Mouse (Mus musculus): ENCODE results near the gene Cdk17. TPM values are rescaled to one million over a fixed set of nuclear protein-coding genes. Genes with fewer than 3 reads are reported as not detected.

Cdk17 gene
- polyA plus RNA-seq, 1 experiment from 2014 or later, result 41.2 TPM

DNA sequence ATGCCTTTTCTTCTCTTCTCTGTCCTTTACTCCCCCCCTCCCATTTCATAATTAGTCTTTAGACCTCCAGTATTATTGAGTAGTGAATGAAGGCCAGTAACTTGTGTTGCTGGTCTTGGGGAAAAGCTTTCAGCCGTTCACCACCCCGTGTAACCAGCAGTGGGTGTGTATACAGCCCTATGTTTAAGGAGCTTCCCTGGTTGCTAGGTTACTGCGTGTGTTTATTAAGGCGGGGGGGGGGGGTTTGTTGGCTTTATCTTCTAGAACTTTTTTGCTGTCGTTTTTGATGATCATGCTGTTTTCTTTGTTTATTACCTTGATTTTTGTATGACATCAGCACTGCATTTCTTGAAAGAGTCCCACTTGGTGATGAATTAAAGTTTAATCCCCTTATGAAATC lies 82.2 kb downstream of the Cdk17 start:
- Histone ChIP-seq H3K27ac (replicated peaks) (no peak overlapping the region), H3K4me3 (replicated peaks) (no peak overlapping the region), H3K9me3 (replicated peaks) (no peaks in the 10 kb centered on the region), H3K27me3 (replicated peaks) (no peaks in the 10 kb centered on the region), H3K4me1 (peaks cover 6% of the 10 kb centered on the region), H3K9ac (replicated peaks) (no peak overlapping the region), H3K4me2 (no peak overlapping the region), H3K36me3 (peaks cover 30% of the 10 kb centered on the region)
- no peak for ATAC-seq (ENCODE audit: low FRiP score)
- WGBS, result 4% methylated on average over 5 of the region's 5 CpGs

DNA sequence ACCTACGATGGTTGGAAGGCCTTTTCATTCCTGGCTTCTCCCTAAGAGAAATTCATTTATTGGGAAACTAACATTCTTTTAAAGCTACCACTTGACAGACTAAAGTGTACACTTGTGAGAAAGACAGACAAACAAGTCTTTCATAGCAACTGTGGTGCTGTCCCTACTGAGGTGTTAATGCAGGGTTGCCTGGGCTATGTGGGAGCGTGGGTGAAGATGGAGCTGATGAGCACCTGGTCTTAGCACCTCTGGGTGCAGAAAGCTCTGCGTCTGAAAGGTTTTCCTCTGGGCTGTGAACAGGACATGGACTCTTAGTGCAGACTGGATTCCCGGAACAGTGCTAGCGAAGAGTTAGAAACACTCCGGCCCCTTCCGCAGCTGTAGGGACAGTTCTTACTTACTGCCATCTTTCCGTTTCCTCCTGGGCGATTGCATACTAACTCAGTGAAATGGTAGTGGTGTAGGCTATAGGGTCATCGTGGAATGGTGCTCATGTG lies 83.6 kb downstream of the Cdk17 start:
- Histone ChIP-seq H3K4me3 (replicated peaks) (no peak overlapping the region), H3K27ac (replicated peaks) (no peak overlapping the region), H3K27me3 (replicated peaks) (no peaks in the 10 kb centered on the region), H3K36me3 (peaks cover 27% of the 10 kb centered on the region), H3K4me1 (peaks cover 11% of the 10 kb centered on the region), H3K4me2 (no peak overlapping the region), H3K9me3 (replicated peaks) (no peaks in the 10 kb centered on the region), H3K9ac (replicated peaks) (no peak overlapping the region)
- ATAC-seq (ENCODE audit: low FRiP score), result no peak
- 83% methylated on average over 10 of the region's 10 CpGs for WGBS

DNA sequence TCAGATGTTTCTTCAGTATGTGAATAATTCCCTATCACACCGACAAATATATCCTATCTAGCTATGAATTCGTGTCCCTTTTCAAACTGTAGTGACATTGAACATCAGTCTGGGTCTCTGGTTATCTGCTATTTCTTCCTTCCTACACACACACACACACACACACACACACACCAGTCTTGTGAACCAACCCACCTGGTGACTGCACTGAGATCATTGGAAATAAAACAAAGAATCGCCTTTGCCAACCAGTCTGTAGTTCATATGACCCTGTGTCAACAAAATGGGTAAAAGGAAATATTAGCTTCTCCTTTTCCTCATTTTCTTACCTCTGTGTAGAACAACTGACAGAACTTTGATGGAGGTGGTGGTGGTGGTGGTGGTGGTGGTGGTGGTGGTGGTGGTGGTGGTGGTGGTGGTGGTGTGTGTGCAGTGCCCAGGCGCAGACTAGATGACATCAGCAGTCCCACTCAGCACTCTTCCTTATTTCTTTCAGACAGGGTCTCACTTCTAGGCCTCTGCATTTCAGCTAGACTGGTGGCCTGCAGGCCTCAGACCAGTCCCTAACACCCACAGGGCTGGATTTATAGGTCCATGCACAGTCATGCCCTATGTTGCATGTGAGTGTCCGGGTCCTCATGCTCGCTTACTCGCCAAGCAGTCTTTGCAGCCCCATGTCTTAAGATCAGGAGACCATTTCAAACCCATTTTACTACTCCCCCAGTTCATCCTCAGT lies 85.7 kb downstream of the Cdk17 start:
- H3K36me3 ChIP-seq, result peaks cover 14% of the 10 kb centered on the region; the same call in 1 of the 2 replicates
- no peak overlapping the region for H3K9ac ChIP-seq (replicated peaks)
- H3K4me3 ChIP-seq (replicated peaks), result no peak overlapping the region
- no peaks in the 10 kb centered on the region for H3K9me3 ChIP-seq (replicated peaks)
- H3K27me3 ChIP-seq (replicated peaks), result no peaks in the 10 kb centered on the region
- H3K4me2 ChIP-seq, result no peak overlapping the region
- WGBS, result 94% methylated on average over 7 of the region's 7 CpGs
- 0 out of 2 replicates have a peak overlapping the region, but pooled peaks have one; percentile 9 for H3K27ac ChIP-seq (replicated peaks)
- ATAC-seq (ENCODE audit: low FRiP score), result no peak
- H3K4me1 ChIP-seq, result peaks cover 19% of the 10 kb centered on the region

DNA sequence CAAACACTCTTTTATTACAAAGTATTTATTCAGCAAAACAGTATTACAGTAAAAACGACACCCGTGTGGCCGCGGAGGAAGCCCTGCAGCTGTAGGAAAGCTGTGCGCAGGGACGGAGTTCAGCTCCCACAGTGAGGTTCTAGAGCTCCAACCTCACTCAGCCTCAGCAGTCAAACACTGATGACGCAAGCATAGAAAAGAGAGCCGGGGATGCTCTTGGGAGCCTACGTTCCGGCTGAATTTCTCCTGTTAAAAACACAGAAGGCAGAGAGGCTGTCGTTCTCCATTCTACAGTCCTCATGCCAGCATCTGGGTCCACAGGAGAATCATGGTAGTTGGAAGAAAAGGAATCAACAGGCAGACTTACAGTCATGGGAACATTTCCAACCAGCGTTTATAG lies 86.7 kb downstream of the Cdk17 start:
- H3K4me1 ChIP-seq, result peaks cover 19% of the 10 kb centered on the region
- 72% methylated on average over 12 of the region's 12 CpGs for WGBS
- H3K27me3 ChIP-seq (replicated peaks), result no peaks in the 10 kb centered on the region

DNA sequence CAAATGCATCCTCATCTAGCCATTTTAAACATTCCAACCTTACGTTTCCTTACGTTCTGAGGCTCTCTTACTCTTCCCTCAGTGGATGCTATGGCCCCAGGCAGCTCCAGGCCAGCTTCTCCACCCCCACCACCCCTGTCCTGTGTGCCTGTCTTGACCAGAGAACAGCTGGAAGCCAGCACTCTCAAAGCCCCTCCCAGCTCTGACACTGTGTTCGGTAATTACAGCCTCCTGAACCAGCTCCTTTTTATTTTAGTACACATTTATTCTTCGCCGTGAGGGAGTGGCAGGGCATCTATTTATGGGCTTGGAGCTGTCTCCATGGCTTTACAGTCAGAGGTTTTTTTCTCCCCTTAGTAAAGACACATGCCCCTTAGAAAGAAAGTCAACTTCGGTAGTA lies 87.2 kb downstream of the Cdk17 start:
- H3K9me3 ChIP-seq (replicated peaks), result no peaks in the 10 kb centered on the region
- no peak overlapping the region for H3K4me3 ChIP-seq (replicated peaks)
- H3K36me3 ChIP-seq, result peaks cover 5% of the 10 kb centered on the region; the same call in 1 of the 2 replicates
- WGBS, result 32% methylated on average over 6 of the region's 6 CpGs
- H3K9ac ChIP-seq (replicated peaks), result no peak overlapping the region
- H3K4me1 ChIP-seq, result peaks cover 19% of the 10 kb centered on the region
- H3K27ac ChIP-seq (replicated peaks), result no peak overlapping the region
- no peaks in the 10 kb centered on the region for H3K27me3 ChIP-seq (replicated peaks)
- H3K4me2 ChIP-seq, result no peak overlapping the region
- 0 out of 2 replicates have a peak, but pooled peaks have one; percentile 33 for ATAC-seq (ENCODE audit: low FRiP score)

More for the DNA sequence above, 86.7 kb downstream of the Cdk17 start:
- no peaks in the 10 kb centered on the region for H3K9me3 ChIP-seq (replicated peaks)
- no peak overlapping the region for H3K4me2 ChIP-seq
- H3K9ac ChIP-seq (replicated peaks), result no peak overlapping the region
- H3K27ac ChIP-seq (replicated peaks), result peak overlapping the region; percentile 37
- no peak for ATAC-seq (ENCODE audit: low FRiP score)
- no peak overlapping the region for H3K4me3 ChIP-seq (replicated peaks)
- H3K36me3 ChIP-seq, result peaks cover 5% of the 10 kb centered on the region; the same call in 1 of the 2 replicates

DNA sequence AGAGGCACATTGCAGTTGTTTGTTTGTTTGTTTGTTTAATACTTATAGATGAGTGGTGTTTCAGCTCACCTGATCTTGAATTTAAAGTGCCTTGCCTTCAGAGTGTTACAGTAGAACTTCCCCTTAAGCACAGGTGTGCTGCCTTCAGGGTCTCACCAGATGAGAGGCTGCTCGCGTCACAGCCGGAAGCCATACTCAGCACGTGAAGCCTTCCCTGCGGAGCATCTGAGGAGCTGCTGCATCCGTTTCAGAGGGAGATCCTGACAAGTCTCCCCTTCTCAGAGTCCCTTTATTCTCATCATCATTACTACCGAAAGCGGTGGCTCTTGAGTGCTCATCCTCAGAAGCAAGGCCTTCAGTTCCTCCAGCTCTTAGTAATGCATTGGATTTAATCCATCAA lies 87.7 kb downstream of the Cdk17 start:
- Histone ChIP-seq H3K9ac (replicated peaks) (no peak overlapping the region), H3K4me2 (no peak overlapping the region), H3K27me3 (replicated peaks) (no peaks in the 10 kb centered on the region), H3K4me3 (replicated peaks) (no peak overlapping the region), H3K9me3 (replicated peaks) (no peaks in the 10 kb centered on the region), H3K4me1 (peaks cover 19% of the 10 kb centered on the region), H3K36me3 (peaks cover 5% of the 10 kb centered on the region; the same call in 1 of the 2 replicates), H3K27ac (replicated peaks) (no peak overlapping the region; the same call in 1 of the 2 replicates)
- no peak for ATAC-seq (ENCODE audit: low FRiP score)
- WGBS, result 71% methylated on average over 8 of the region's 8 CpGs

DNA sequence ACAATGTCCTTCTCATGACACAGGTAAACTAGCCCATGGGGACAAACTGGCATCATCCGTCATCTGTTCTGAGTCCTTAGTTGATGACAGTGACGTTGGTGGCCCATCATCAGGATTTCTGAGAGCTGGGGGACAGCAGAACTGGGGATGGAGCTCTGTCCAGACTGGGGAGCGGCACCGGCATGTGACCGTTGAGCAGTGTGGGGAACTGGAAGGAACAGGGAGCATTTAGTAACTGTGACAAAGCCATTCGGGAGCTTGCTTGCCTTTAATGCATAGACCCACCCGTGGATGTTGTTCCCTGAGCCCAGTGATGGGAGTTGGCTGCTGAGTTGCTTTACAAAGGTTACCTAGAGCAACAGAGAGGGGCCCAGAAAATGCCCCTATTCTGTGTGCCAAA lies 89.2 kb downstream of the Cdk17 start:
- H3K4me3 ChIP-seq (replicated peaks), result no peak overlapping the region
- H3K4me2 ChIP-seq, result no peak overlapping the region
- peaks cover 5% of the 10 kb centered on the region; the same call in 1 of the 2 replicates for H3K36me3 ChIP-seq
- peak overlapping the region; percentile 65 for H3K27ac ChIP-seq (replicated peaks)
- H3K9ac ChIP-seq (replicated peaks), result no peak overlapping the region
- H3K9me3 ChIP-seq (replicated peaks), result no peaks in the 10 kb centered on the region
- H3K27me3 ChIP-seq (replicated peaks), result no peaks in the 10 kb centered on the region
- ATAC-seq (ENCODE audit: low FRiP score), result no peak
- H3K4me1 ChIP-seq, result peaks cover 19% of the 10 kb centered on the region
- WGBS, result 59% methylated on average over 7 of the region's 7 CpGs

DNA sequence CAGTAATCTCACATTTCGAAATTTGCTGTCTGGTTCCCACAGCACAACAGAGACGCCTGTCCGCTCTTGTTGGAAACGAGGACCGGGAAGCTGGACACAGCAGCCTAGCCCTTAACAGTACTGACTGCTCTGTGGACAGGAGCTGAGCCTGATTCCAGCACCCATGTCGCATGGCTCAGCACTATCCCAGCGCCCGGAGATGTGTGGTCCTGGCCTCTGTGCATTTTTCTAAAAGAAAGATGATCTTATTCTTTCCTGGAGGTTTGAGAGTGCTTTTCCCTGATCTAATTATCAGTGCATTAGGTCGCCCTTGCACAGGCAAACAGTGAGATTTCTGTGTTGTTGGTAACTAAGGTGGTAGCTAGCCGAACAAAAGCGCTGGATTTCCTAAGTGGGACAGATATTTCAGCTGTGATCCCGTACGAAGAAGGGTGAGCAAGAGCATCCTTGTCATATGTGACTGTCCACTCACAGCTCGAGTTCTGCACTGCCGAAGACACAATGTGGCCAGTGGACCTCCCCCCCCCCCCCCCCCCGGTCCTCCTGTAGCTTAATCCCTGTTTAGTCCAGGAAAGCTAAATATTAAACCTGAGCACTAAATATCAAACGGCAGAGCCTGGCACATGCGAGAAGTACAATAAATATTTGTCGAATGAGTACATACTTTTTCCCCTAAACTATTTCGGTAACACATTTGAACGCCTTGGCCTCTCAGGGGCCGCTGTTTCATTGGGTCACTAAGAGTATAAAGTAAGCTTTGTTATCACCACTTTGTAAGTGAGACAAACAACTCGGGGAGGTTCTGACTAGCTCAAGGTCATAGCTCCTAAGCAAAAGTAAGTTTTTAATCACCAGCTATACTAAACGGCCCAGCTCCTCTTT lies 90.0 kb downstream of the Cdk17 start:
- Histone ChIP-seq H3K4me1 (peaks cover 26% of the 10 kb centered on the region), H3K27ac (replicated peaks) (peak overlapping the region; percentile 65), H3K4me2 (no peak overlapping the region), H3K9ac (replicated peaks) (no peak overlapping the region), H3K9me3 (replicated peaks) (no peaks in the 10 kb centered on the region), H3K4me3 (replicated peaks) (no peak overlapping the region), H3K36me3 (peaks cover 5% of the 10 kb centered on the region; the same call in 1 of the 2 replicates), H3K27me3 (replicated peaks) (no peaks in the 10 kb centered on the region)
- no peak for ATAC-seq (ENCODE audit: low FRiP score)
- 80% methylated on average over 24 of the region's 24 CpGs for WGBS

DNA sequence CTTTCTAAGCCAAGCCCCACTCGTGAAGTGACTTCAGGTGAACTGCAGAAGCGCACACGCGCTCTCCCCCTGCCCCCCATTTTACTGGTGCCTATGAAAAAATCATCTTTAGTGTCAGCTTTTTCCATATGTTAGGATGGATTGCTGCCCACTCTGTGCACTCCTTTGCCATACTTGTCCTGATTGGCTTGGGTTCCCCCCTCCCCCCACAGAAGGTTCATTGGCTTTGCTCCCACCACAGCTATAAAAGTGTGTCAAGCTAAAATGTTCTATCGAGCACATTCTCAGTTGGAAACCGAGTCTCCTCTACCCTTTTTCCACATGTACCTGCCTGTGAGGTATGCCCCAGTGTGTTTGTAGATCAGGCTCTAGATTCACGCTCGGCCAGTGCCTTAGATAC lies 90.8 kb downstream of the Cdk17 start:
- WGBS, result 87% methylated on average over 8 of the region's 8 CpGs

DNA sequence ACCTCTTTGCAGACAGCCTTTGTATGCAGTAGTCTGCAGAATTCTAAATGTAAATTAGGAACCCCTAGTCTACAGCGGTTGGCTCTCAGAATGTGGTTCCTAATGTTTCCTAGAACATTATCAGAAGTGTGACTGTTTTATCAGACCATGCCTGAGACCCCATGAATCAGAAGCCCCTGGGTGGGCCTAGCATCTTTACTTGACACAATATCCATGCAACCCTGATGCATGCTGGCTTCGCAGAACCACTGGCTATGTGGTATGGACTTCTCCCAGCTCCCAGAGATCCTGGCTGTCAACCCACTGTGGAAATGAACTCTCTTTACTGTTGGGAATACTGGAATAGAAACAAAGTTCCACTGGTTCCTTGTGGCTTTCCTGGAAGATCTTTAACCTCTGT lies 92.0 kb downstream of the Cdk17 start:
- Histone ChIP-seq H3K9ac (replicated peaks) (no peak overlapping the region), H3K36me3 (peaks cover 5% of the 10 kb centered on the region; the same call in 1 of the 2 replicates)
- 98% methylated on average over 2 of the region's 2 CpGs for WGBS

More for the DNA sequence above, 90.8 kb downstream of the Cdk17 start:
- H3K9me3 ChIP-seq (replicated peaks), result no peaks in the 10 kb centered on the region
- no peak overlapping the region for H3K9ac ChIP-seq (replicated peaks)
- peaks cover 5% of the 10 kb centered on the region; the same call in 1 of the 2 replicates for H3K36me3 ChIP-seq
- no peak overlapping the region for H3K4me2 ChIP-seq
- peaks cover 26% of the 10 kb centered on the region for H3K4me1 ChIP-seq
- no peak overlapping the region for H3K27ac ChIP-seq (replicated peaks)
- no peaks in the 10 kb centered on the region for H3K27me3 ChIP-seq (replicated peaks)
- H3K4me3 ChIP-seq (replicated peaks), result no peak overlapping the region
- ATAC-seq (ENCODE audit: low FRiP score), result no peak

DNA sequence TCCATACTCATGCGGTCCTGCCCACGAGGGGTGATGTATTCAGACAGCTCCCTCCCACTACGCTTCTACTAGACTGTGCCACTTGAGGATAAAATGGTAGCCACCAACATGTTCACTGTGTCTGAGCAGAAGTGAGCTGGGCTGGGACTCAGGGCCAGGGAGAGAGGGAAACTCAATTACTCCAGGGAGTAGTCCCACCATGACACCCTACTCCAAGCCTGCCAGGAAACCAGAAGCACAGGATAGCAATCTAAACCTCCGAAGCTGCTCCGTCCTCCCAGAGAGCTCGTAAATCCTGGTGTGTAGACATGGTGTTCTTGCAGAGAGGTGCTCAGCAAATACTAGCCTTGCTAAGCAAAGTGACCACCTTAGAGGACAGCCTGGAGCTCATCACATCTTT lies 92.5 kb downstream of the Cdk17 start:
- no peak for ATAC-seq (ENCODE audit: low FRiP score)
- Histone ChIP-seq H3K9ac (replicated peaks) (no peak overlapping the region), H3K4me3 (replicated peaks) (no peak overlapping the region), H3K27ac (replicated peaks) (no peak overlapping the region), H3K36me3 (peaks cover 5% of the 10 kb centered on the region; the same call in 1 of the 2 replicates), H3K27me3 (replicated peaks) (no peaks in the 10 kb centered on the region), H3K4me2 (no peak overlapping the region), H3K4me1 (peaks cover 19% of the 10 kb centered on the region), H3K9me3 (replicated peaks) (no peaks in the 10 kb centered on the region)
- WGBS, result 85% methylated on average over 6 of the region's 6 CpGs

More for the DNA sequence above, 92.0 kb downstream of the Cdk17 start:
- Histone ChIP-seq H3K4me3 (replicated peaks) (no peak overlapping the region), H3K9me3 (replicated peaks) (no peaks in the 10 kb centered on the region), H3K4me1 (peaks cover 22% of the 10 kb centered on the region), H3K4me2 (no peak overlapping the region), H3K27me3 (replicated peaks) (no peaks in the 10 kb centered on the region), H3K27ac (replicated peaks) (no peak overlapping the region)
- no peak for ATAC-seq (ENCODE audit: low FRiP score)
